Mouse (Mus musculus): ENCODE results near the gene Cnih1.

The Cnih1 gene

DNA sequence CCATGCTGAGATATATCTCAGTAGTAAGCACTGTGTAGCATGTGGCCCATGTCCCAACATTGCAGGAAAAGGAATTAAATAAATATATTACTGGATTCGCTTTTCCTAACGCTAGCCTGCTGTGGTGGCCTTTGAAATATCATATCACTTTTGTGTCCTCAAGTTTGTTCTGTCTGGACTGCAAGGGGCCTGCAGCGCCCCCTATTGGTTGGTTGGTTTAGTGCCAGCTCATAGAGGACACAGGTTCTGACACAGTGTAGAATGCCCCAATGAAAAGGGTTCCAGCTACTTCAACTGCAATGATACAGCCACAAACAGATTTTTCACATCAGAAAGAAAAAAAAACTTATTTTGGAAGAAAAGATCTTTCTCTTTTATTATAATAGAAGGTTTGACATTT is 62.5 kb downstream of the Cnih1 start:
- DNase-seq (ENCODE audit: extremely low spot score, low spot score): no peak

Data from neural tube, embryonic 10.5 days (tissue).